Mouse (Mus musculus) kidney, adult 9 months (tissue): Measurements from ENCODE around the gene Gtpbp2.
A peak's percentile ranks its signal among the peaks of the same experiment; 100 is the strongest.

Source experiments
- DNase-seq: peaks from one replicate; pipeline ENCODE4 v3.0.0; 2022

The Gtpbp2 gene

GRCm38 (mm10) chr17:46160686-46161085 is at the start of gene Gtpbp2:
Gene Gtpbp2, plus strand, starts transcription at chr17:46161032.
- DNase-seq = peak; percentile 100

DNA sequence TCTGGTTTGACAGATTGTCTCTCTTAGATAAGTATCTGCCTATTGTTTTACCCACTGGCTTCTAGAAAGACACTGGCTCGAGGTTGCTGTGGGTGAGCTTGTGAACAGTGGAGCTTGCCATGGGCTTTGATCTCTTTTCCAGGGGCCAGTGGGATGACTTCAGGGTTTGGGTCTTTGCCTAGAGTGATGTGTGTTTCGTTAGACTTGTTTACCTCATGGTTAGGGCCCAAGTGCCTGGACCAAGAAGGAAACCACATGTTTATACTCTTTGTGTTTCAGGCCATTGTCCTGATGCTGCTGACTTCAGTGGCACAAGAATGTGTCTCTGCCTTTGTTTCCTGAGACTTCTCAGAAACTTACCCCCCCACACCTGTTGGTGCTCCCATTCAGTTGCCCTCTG is 45.3 kb upstream of the Gtpbp2 start:
- no peak for DNase-seq

DNA sequence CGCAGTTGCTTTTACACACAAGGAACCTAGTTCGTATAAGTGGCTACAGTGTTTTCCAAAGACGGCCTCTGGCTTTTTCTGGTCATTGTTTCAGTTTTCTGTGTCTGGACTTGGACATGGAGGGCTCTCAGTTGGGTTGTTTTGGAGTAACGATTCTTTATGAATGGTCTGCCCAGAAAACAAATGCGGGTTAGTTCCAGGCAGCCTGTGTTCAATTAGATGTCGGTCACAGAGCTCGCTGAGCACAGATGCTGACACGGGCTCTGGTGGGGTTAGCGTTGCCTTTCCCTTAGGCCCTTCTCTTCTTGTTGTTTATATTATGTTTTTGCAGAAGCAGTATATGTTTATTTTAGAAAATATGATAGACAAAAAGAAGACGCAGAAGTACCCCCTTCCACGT is 44.7 kb upstream of the Gtpbp2 start:
- DNase-seq = no peak

DNA sequence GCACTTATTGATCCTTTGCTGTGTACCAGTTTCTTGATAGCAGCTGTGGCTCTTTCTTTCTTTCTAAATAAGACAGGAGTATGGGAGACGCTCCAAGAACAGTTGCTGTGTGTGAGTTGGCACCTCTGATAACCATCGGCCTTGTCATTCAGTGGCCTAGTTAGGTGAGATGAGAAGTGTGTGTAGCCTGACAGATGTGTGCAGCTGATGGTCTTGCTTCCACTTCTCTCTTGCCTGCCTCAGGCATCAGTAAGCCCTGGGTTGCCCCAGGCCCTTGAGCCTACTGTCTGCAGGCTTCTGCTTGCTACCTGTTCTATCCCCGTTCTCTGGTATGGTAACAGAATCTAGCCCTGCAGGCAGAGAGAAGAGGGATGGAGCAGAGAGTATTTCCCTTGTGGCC is 44.0 kb upstream of the Gtpbp2 start:
- no peak for DNase-seq

- no peak for DNase-seq
Measured at GRCm38 (mm10) chr17:46117623-46118422, 43.0 kb upstream of the Gtpbp2 start.

DNA sequence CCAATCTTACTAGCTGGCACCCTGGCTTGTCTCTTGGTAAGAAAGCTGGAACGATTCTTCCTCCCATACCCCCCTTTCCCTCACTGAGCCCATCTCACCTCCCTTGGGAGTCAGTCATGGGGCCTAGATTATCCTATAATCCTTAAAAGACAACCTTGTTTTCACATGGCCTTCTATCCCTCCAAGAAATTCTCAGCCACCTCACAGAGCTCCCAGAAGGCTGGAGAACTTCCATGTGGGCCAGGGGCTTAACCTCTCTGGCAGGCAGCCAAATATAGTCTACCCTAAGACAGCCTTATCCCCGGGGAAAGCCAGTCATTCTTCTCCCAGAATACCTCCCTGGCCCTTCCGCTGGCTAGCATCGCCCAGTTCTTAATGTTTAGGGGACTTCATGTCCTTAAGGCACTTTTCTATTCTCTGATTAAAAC is 42.4 kb upstream of the Gtpbp2 start:
- no peak for DNase-seq

DNA sequence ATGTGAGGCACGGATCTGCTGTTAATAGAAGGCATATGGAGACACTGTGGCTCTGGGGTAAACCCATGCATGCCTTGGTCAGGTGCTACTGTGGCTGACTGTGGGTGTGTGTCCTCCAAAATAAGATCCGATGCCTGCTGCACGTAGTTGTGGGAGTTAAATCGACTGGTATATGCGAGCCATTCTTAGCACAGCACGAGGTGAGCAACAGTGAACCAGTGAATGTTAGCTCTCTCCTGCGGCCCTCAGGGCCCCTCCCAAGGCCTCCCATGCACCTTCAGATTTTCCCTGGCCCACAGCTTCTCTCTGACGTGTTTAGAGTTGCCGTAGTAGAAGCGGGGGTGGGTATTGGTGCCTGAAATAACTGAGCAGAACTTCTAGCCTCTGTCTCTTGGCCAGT is 41.2 kb upstream of the Gtpbp2 start:
- DNase-seq = no peak

DNA sequence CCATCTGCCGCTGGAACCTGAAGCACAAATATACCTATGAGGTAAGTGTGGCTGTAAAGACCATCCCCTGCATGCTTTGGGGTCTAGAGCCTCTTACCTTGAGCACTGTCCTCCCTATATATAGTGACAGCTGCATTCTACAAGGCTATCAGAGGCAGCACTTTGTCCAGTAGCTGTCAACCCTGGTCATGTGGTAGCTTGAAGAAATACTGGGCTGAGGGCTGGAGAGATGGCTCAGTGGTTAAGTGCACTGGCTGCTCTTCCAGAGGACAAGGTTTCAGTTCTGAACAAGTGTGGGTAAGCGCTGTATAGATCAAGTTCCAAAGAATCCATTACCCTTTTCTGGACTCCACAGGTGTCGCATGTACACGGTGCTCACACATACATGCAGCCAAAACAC is 38.0 kb upstream of the Gtpbp2 start:
- no peak for DNase-seq

DNA sequence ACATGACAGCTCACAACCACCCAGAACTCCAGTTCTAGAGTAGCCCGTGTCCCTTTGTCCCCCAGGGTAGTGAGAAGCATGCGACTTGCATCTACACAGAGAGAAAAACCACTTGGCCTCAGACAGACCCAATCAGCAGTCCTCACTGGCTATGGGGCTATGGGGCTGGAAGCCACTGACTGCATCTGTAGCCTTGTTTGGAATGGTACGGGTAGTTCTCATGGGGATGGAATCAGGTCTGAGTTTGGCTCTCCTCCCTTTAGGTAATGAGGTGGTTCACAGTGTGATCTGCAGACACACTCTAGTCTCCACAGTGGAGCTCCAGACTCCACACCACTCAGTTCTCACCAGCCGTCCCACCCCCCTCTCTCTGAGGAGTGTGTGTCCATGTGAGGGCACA is 37.5 kb upstream of the Gtpbp2 start:
- DNase-seq = no peak

DNA sequence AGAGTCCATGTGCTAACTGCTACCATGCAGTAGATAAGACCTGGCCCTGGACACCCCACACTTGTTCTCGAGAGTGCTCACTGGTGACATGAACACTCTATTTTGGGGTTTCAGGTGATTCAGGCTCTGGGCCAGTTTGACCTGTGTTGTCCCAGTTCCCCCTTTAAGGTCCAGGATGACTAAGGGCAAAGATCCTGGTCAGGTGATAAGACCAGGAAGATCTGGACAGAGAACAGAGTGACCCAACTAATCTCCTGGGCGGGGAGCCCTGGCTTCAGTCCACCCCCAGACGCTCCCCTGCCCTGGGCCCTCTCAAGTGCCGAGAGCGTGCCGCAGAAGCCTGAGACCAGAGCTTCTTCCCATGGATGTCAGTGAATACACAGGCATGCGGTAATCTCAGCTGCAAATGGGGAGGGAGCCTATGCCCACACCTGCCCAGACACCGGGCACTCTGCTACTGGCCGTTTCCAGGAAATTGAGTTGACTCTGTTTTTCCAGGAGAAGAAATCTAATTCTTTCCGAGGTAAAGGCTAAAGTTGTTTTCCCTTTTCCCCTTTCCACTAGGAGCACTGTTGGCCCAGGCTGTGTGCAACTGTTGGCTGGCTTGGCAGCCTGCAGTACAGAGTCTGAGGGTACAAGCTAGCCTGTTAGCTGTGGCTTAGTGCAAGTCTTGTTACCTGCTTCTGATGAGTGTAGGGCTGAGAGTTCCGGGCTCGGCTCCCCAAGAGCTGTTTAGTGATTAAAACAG is 36.7 kb upstream of the Gtpbp2 start:
- DNase-seq = no peak

GRCm38 (mm10) chr17:46126608-46127007 is 34.2 kb upstream of the Gtpbp2 start:
- no peak for DNase-seq

GRCm38 (mm10) chr17:46127814-46128493 is 32.9 kb upstream of the Gtpbp2 start:
- DNase-seq = no peak

- no peak for DNase-seq
Measured at GRCm38 (mm10) chr17:46129741-46130498, 30.9 kb upstream of the Gtpbp2 start.

GRCm38 (mm10) chr17:46132058-46132718 is 28.6 kb upstream of the Gtpbp2 start:
- DNase-seq = peak; percentile 84

DNA sequence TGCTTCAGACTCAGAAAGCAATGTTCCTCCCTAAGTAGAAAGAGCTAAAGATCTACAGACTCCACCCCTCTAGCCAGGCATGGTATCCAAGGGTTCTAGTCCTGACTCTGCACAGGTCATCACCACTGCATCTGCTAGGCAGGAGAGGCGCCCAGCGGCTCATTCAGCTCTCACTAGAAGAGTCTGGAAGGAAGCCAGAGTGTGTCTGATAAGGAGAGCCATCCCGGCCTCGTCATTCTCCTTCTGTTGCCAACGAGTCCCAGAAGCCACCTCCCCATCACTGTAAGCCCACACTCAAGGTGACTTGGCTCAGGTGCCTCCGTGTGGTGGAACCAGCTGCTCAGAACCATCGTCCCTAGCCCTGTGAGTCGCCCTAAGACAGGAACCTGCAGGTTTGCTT is 28.0 kb upstream of the Gtpbp2 start:
- no peak for DNase-seq

- DNase-seq = no peak
Measured at GRCm38 (mm10) chr17:46138563-46139236, 22.1 kb upstream of the Gtpbp2 start.

DNA sequence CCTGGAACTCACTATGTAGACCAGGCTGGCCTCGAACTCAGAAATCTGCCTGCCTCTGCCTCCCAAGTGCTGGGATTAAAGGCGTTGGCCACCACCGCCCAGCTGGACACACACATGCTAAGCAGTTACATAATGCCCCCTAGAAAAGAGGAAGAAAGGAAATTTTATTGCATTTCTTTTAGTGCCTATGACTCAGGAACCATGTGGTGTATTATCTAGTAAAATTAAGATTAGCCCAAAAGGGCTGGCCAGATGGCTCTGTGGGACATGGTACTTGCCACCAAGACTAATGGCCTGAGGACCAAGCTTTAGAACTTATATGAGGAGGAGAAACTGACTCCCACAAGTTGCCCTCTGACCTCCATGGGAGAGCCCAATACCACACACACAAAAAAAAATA is 21.0 kb upstream of the Gtpbp2 start:
- DNase-seq = no peak

DNA sequence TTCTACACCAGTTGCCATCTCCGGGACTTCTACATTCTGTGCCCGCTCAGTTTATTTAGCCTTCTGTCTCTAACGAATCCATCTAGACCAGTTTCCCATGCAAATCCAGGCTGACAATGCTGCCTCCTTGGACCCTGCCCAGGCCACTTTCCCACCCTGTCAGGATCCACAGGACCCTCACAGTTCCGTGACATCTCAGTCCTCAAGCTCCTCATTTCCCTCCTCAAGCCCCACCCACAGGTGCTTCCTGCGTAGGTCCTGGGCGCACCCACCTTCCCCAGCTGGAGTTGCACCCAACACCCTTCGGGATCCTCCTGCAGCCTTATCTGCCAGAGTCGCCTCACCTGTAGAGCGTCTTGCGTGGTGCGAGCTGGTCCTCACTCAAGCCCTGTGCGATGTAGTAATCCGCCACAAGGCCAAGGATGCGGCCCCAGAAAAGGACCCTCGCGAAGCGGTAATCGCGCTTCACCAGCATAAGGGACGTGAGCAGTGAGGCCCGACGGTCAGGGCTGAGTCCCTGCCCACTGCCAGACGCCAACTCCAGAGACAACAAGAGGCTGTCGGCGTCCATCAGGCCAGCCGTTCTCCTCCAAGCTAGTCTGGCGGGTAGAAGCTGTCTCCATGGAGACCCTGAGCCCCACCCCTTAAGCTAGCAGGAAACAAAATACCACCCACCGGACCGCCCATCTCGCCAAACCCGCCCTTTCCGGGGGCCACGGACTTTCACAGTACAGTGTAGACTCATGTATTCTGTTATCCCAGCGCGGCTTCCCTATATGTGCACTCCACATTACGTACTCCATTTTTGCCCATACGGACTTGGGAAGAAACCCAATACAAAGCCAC is 17.0 kb upstream of the Gtpbp2 start, which contains the start of gene Rsph9:
TSS of gene Rsph9 (minus strand) at position 639 of the 846 bp plus-strand sequence.
- peak; percentile 88 for DNase-seq

DNA sequence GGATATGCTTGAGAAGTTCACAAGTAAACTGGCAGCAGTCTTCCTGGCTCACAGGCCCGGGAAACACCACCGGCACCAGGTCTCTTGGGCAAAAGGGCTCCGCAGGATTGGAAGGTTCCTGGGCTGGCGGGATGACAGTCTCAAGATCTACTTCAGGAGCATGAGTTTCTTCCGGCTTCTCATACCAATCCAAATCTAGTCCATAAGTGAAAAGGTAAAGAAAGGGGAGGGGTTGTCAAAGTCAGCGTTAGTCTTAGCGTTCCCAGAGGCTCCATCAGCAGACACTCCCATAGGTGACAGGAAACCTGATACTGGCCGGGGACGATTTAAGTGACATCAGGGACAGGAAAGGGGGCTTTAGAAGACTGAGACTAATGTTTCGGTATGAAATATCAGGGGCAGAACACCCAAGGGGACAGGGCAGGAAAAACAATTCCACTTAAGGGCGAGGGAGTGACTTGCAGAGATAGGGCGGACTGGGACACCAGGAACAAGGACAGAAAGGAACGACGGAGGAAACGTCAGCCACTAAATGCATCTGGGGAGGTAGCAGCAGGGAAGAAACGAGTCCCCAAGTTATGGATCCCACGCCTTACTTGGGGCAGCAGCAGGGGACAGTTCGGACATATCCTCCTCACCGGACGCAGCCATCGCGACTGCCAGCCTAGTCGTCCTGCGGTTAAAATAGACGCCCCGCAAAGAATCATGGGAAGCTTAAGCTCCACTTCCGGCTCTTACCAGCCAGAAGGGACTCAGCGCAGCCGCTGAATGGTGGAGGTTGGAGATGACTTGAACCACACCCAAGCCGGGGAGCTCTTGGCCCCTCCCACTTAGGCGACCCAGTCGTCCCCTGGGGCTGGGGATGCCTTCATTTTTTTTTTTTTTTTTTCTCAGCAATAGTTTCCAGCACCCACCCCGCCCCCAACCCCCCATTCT is 7.7 kb upstream of the Gtpbp2 start, which contains the start of gene Mad2l1bp:
TSS of gene Mad2l1bp (minus strand) at position 707 of the 936 bp plus-strand sequence.
- peak; percentile 95 for DNase-seq
